Mouse (Mus musculus): Measurements from ENCODE around the gene Crhr1. TPM values are rescaled to one million over a fixed set of nuclear protein-coding genes. Genes with fewer than 3 reads are reported as not detected.
"Not testable (repeated sequence)": the region's sequence is repeated elsewhere in the genome, so short reads cannot be mapped to it uniquely, and the experiment has no call there.

The Crhr1 gene
- polyA plus RNA-seq, 1 experiment from 2014 or later: 0.51 TPM

GRCm38 (mm10) chr11:104206573-104206972 is 73.9 kb downstream of the Crhr1 start:
- no peak overlapping the region for H3K9ac ChIP-seq (replicated peaks)
- no peak for ATAC-seq (ENCODE audit: low FRiP score, low read depth)
- no peaks in the 10 kb centered on the region for H3K4me1 ChIP-seq
- WGBS: 88% methylated on average over 4 of the region's 4 CpGs
- no peak overlapping the region for H3K4me2 ChIP-seq (replicated peaks)
- H3K27me3 ChIP-seq: 0 out of 2 replicates have a peak, but pooled peaks cover 8% of the 10 kb centered on the region
- no peak overlapping the region for H3K27ac ChIP-seq (replicated peaks)
- H3K4me3 ChIP-seq: no peak overlapping the region
- no peaks in the 10 kb centered on the region for H3K36me3 ChIP-seq
- H3K9me3 ChIP-seq: peaks cover 11% of the 10 kb centered on the region; the same call in 1 of the 2 replicates

GRCm38 (mm10) chr11:104209041-104209440 is 76.4 kb downstream of the Crhr1 start:
- no peak for ATAC-seq (ENCODE audit: low FRiP score, low read depth)
- no peak overlapping the region for H3K4me2 ChIP-seq (replicated peaks)
- H3K36me3 ChIP-seq: no peaks in the 10 kb centered on the region
- H3K9me3 ChIP-seq: 0 out of 2 replicates have a peak, but pooled peaks cover 3% of the 10 kb centered on the region
- 0 out of 2 replicates have a peak, but pooled peaks cover 8% of the 10 kb centered on the region for H3K27me3 ChIP-seq
- 80% methylated on average over 3 of the region's 3 CpGs for WGBS
- no peak overlapping the region for H3K27ac ChIP-seq (replicated peaks)
- H3K4me1 ChIP-seq: no peaks in the 10 kb centered on the region
- no peak overlapping the region for H3K9ac ChIP-seq (replicated peaks)
- no peak overlapping the region for H3K4me3 ChIP-seq

- Histone ChIP-seq H3K9me3 (0 out of 2 replicates have a peak, but pooled peaks cover under 1% of the 10 kb centered on the region), H3K27ac (replicated peaks) (no peak overlapping the region), H3K9ac (replicated peaks) (no peak overlapping the region), H3K4me2 (replicated peaks) (no peak overlapping the region), H3K4me1 (0 out of 2 replicates have a peak, but pooled peaks cover 3% of the 10 kb centered on the region), H3K4me3 (no peak overlapping the region), H3K27me3 (0 out of 2 replicates have a peak, but pooled peaks cover 8% of the 10 kb centered on the region), H3K36me3 (no peaks in the 10 kb centered on the region)
- WGBS: 82% methylated on average over 6 of the region's 6 CpGs
- no peak for ATAC-seq (ENCODE audit: low FRiP score, low read depth)
These were observed 78.6 kb downstream of the Crhr1 start for GRCm38 (mm10) chr11:104211251-104211650.

- not testable (repeated sequence) for H3K9me3 ChIP-seq; H3K27ac ChIP-seq (replicated peaks); H3K9ac ChIP-seq (replicated peaks); H3K27me3 ChIP-seq; H3K4me3 ChIP-seq; ATAC-seq (ENCODE audit: low FRiP score, low read depth); H3K36me3 ChIP-seq; H3K4me2 ChIP-seq (replicated peaks); H3K4me1 ChIP-seq
- 94% methylated on average over 5 of the region's 5 CpGs for whole genome bisulfite sequencing
These were observed 81.5 kb downstream of the Crhr1 start for GRCm38 (mm10) chr11:104214128-104214527.

- no peaks in the 10 kb centered on the region for H3K9me3 ChIP-seq
- no peak overlapping the region for H3K27ac ChIP-seq (replicated peaks)
- H3K4me1 ChIP-seq: 0 out of 2 replicates have a peak, but pooled peaks cover 3% of the 10 kb centered on the region
- no peak overlapping the region for H3K4me3 ChIP-seq
- H3K36me3 ChIP-seq: no peaks in the 10 kb centered on the region
- H3K4me2 ChIP-seq (replicated peaks): no peak overlapping the region
- no peak for ATAC-seq (ENCODE audit: low FRiP score, low read depth)
- no peak overlapping the region for H3K9ac ChIP-seq (replicated peaks)
- H3K27me3 ChIP-seq: no peaks in the 10 kb centered on the region
- 78% methylated on average over 3 of the region's 3 CpGs for WGBS
These were observed 85.4 kb downstream of the Crhr1 start for GRCm38 (mm10) chr11:104218075-104218474.

- Histone ChIP-seq H3K9ac (replicated peaks) (no peak overlapping the region), H3K4me2 (replicated peaks) (no peak overlapping the region)
- ATAC-seq (ENCODE audit: low FRiP score, low read depth): no peak
These were observed 87.6 kb downstream of the Crhr1 start for GRCm38 (mm10) chr11:104220291-104220690.

GRCm38 (mm10) chr11:104221751-104222150 is 89.1 kb downstream of the Crhr1 start:
- Histone ChIP-seq H3K4me3 (no peak overlapping the region), H3K9me3 (no peaks in the 10 kb centered on the region), H3K9ac (replicated peaks) (no peak overlapping the region), H3K4me2 (replicated peaks) (no peak overlapping the region), H3K36me3 (no peaks in the 10 kb centered on the region), H3K4me1 (no peaks in the 10 kb centered on the region), H3K27me3 (no peaks in the 10 kb centered on the region), H3K27ac (replicated peaks) (no peak overlapping the region)
- WGBS: 76% methylated on average over 5 of the region's 5 CpGs
- ATAC-seq (ENCODE audit: low FRiP score, low read depth): no peak

More at GRCm38 (mm10) chr11:104220291-104220690, 87.6 kb downstream of the Crhr1 start:
- Histone ChIP-seq H3K4me3 (no peak overlapping the region), H3K4me1 (no peaks in the 10 kb centered on the region), H3K36me3 (no peaks in the 10 kb centered on the region), H3K27ac (replicated peaks) (no peak overlapping the region), H3K27me3 (no peaks in the 10 kb centered on the region), H3K9me3 (no peaks in the 10 kb centered on the region)
- WGBS: 82% methylated on average over 4 of the region's 4 CpGs

- Histone ChIP-seq H3K9me3 (no peaks in the 10 kb centered on the region), H3K9ac (replicated peaks) (no peak overlapping the region), H3K4me3 (no peak overlapping the region), H3K27ac (replicated peaks) (no peak overlapping the region), H3K4me1 (no peaks in the 10 kb centered on the region), H3K36me3 (no peaks in the 10 kb centered on the region), H3K4me2 (replicated peaks) (no peak overlapping the region), H3K27me3 (no peaks in the 10 kb centered on the region)
- no peak for ATAC-seq (ENCODE audit: low FRiP score, low read depth)
- WGBS: 86% methylated on average over 9 of the region's 9 CpGs
These were observed 90.6 kb downstream of the Crhr1 start for GRCm38 (mm10) chr11:104223301-104223700.

Other genes starting within 250 kb of the Crhr1 start
- gene Nsf, start 178.8 kb upstream of the Crhr1 start, polyA plus RNA-seq (2016; fragmentation: Nextera tagmentation; extraction: Ambion mirVana): 77.3 and 80.0 TPM in 2 replicates
- gene Arf2, start 166.1 kb upstream of the Crhr1 start, polyA plus RNA-seq (2016; fragmentation: Nextera tagmentation; extraction: Ambion mirVana): 152 and 156 TPM in 2 replicates
- not detected in 2 replicates for gene Sppl2c, start 53.5 kb downstream of the Crhr1 start, polyA plus RNA-seq (2016; fragmentation: Nextera tagmentation; extraction: Ambion mirVana)
- gene Mapt, start 98.5 kb downstream of the Crhr1 start, polyA plus RNA-seq (2016; fragmentation: Nextera tagmentation; extraction: Ambion mirVana): 169 and 176 TPM in 2 replicates